Mouse (Mus musculus): Measurements from ENCODE around the gene Ccdc85c. TPM values are rescaled to one million over a fixed set of nuclear protein-coding genes. Genes with fewer than 3 reads are reported as not detected.

The Ccdc85c gene
- total RNA-seq, 2 experiments from 2014 or later = 5.0 to 5.1 TPM

GRCm38 (mm10) chr12:108239441-108239840, 35.8 kb downstream of the Ccdc85c start:
- DNase-seq = no peak

GRCm38 (mm10) chr12:108238395-108239035, 36.7 kb downstream of the Ccdc85c start:
- no peak for DNase-seq

- no peak for DNase-seq
Observed at GRCm38 (mm10) chr12:108237300-108238006, 37.8 kb downstream of the Ccdc85c start.

DNA sequence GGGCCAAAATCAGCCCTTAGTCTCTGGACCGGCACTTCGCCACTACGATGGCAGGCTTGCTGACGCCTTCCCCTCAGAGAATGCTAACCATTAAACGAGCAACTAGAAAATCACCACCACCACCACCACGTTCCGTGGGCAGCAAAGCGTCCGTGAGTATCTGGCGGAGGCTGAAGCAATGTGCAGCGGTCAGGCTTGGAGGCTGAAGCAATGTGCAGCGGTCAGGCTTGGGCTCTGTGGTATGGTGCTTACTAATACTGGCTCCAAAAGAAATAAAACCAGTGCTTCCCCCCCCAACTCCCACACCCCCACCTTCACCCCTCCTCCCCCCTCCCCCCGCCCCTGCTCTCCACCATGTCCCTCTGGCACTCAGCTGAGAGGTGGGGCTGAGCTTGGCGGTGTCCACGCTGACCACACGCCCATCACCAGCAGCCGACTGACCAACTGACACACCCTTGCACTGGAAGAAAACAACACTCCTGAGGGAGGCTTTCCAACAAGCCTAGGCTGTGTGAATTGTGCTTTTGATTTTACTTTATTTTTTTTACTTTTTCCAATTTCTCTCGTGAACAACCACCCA, 39.2 kb downstream of the Ccdc85c start:
- no peak for DNase-seq

- no peak for DNase-seq
Observed at GRCm38 (mm10) chr12:108234832-108235602, 40.2 kb downstream of the Ccdc85c start.

GRCm38 (mm10) chr12:108233736-108234135, 41.5 kb downstream of the Ccdc85c start:
- DNase-seq = no peak

GRCm38 (mm10) chr12:108231901-108232300, 43.3 kb downstream of the Ccdc85c start:
- no peak for DNase-seq

DNA sequence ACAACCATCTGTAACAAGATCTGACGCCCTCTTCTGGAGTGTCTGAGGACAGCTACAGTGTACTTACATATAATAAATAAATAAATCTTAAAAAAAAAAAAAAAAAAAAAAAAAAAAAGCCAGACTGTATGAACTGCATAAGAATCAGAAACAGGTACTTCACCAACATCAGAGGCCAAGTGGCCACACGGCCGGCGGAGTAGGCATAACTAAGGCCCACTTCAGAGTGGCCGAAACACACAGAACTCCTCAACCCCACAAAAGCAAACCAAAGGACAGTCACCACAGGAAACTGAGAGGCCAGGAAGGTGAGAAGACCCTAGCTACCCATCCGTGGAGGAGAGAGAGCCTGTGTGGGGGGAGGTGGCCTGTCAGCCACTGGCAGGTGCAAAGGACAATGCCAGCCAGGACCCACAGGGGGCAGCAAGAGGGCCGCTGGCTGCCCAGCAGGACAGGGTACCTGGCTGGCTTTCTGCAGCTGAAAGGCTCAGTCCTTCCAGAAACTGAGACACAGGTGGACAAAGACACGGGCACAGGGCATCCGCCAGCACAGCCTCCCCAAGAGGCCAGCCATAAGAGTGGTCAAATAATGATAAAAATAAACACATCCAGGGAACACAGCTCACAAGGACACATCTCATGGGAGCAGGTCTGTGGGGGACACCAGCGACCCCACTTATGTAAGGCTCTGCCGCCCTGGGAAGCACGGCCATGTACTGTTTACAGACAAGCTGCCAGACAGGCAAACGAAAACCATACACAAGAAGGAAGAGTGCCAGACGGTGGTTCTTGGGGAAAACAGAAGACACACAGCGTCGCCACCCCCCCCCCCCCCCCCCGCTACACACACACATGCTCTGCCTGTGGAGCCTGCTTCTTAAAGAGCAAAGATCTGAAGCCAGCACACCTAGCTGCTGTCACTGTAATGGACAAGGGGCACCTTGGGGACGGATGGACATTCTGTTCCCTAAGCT, 44.1 kb downstream of the Ccdc85c start:
- peak; percentile 53 for DNase-seq

DNA sequence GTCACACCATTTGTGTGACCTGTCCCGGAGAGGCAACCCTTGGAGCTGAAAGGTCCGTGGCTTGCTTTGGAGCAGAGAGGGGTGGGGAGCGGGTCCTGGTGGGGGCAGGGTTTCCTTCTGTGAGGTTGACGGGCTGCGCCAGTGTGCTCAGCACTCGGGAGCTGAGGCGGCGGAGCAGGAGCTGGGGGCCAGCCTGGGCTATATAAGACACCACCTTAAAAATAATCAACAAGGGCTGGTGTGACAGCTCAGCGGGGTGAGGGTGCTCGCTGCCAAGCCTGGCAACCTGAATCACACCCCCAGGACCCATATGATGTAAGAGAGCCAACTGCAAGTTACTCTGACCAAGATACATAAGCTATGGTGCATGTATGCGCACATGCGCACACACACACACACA, 45.1 kb downstream of the Ccdc85c start:
- no peak for DNase-seq

GRCm38 (mm10) chr12:108227527-108227926, 47.7 kb downstream of the Ccdc85c start:
- DNase-seq = no peak

DNA sequence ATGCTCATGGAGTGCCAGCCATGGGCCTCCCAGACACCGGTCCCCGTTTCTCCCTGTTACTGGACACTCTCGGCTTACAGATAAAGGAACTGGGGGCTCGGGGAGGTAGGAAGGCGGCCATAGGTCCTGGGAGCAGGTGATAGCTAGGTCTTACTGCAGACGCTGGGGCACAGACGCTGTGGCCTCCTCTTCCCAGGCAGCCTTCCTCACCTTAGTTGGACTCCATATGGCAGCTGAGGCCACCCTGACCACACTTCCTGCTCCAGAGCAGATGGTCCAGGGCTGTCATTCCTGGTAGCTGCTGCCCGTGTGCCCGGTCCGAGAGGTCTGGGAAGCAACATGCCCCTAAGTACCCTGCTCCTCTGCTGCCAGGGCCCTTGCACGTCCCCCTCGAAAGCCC, 48.3 kb downstream of the Ccdc85c start:
- DNase-seq = no peak

- DNase-seq = no peak
Observed at GRCm38 (mm10) chr12:108226216-108226615, 49.0 kb downstream of the Ccdc85c start.

- no peak for DNase-seq
Observed at GRCm38 (mm10) chr12:108225781-108226180, 49.4 kb downstream of the Ccdc85c start.

GRCm38 (mm10) chr12:108223357-108223756, 51.9 kb downstream of the Ccdc85c start:
- no peak for DNase-seq

DNA sequence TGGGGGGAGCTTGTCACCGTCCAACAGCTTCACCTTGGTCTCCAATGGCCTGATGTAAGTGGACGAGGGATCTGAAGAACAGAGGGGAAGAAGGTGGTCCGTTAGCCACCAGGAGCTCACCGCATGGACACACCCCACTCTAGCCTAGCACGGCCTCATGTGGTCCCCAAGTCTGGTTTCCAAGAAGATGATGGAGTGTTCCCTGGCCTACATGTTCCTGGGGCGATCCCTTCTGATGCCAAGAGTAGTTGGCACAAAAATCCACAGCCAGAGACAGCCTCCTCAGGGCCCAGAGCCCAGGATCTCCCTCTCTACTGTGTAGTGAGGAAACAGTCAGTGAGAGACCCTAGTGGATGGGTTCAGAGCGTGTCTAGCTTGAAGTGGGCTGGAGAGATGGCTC, 53.5 kb downstream of the Ccdc85c start:
- no peak for DNase-seq

GRCm38 (mm10) chr12:108221206-108221605, 54.0 kb downstream of the Ccdc85c start:
- no peak for DNase-seq

DNA sequence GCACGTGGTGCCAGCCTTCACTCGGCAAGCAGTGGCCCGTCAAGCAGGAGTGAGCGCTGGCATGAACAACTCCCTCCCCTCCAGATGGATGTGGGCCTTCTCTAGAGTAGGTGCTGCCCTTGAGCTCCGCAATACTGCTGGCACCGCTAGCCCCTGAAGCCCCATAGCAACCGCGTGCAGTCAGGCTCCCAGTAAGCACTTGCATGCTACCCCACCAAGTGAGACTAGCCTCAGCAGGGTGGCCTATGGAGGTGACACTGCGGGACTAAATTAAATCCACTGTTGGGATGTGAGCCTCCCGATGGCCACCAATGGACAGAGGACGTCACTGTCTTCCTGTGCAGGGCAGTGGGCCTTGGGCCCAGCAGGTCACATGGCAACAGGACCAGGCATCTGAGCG, 54.6 kb downstream of the Ccdc85c start:
- no peak for DNase-seq

DNA sequence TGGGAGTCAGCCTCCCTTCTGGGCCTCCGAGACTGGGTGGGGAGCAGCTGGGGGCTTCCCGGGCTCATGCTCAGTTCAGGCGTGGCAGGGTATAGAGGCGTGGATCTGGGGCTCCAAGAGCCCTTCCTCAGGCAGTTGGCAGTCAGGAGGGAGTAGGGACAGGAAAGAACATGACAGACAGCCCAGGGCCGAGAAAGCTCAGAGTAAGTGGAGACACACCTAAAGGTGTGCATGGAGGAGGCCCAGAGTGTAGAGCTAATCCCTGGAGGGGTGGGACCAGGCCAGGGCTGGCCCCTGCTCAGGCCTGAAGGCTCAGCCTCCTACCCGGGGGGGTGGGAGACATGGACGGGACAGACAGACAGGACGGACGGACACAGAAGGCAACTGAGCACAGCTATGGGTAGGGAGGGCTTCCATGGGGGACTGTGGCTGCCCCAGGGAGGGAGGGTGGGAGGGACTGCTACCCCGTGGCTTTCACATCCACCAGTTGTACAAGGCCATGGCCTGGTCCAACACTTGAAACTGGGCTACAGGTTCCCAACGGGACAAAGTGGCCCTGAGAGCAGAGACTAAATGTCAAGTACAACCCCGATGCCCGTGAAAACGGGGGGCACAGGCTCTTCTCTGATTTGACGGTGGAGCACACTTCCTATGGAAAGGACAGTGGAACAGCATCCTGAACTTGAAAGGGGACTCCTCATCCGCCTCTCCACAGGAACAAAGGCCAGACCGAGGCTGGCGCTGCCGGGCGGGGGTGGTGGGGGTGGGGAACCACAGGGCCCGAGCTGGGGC, 55.2 kb downstream of the Ccdc85c start:
- no peak for DNase-seq

DNA sequence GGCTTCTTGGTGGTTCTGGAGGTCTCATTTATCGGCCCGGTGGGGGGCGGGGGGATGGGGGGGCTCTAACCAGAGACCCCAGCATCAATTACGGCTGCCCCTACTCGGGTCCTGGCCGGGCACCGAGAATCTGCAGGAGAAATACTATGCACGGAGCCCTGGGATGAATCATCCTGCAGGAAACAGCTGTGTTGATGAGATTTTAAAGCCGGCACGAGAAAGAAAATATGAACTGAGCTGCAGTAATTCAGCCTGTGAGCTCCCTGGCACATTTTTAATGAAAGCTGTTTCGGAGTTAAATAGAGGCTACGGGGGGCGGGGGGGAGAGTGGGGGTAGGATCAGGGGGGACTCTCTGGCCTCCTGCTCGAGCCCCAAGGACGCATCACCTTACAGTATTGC, 56.1 kb downstream of the Ccdc85c start:
- no peak for DNase-seq

- DNase-seq = peak; percentile 63
Observed at GRCm38 (mm10) chr12:108217572-108217971, 57.7 kb downstream of the Ccdc85c start.
